Mouse (Mus musculus): ENCODE results near the gene Rfc2.

Gene Rfc2

GRCm38 (mm10) chr5:134565696-134566095 is 15.5 kb upstream of the Rfc2 start:
- no peak for DNase-seq (ENCODE audit: low spot score)

GRCm38 (mm10) chr5:134567445-134567844 is 13.7 kb upstream of the Rfc2 start:
- no peak for DNase-seq (ENCODE audit: low spot score)

GRCm38 (mm10) chr5:134568030-134568429 is 13.1 kb upstream of the Rfc2 start:
- DNase-seq (ENCODE audit: low spot score), result no peak

- DNase-seq (ENCODE audit: low spot score), result no peak
Observed at GRCm38 (mm10) chr5:134568964-134569491, 12.1 kb upstream of the Rfc2 start.

- DNase-seq (ENCODE audit: low spot score), result no peak
Observed at GRCm38 (mm10) chr5:134571730-134572507, 9.2 kb upstream of the Rfc2 start.

GRCm38 (mm10) chr5:134572508-134573214 is 8.5 kb upstream of the Rfc2 start:
- no peak for DNase-seq (ENCODE audit: low spot score)

- DNase-seq (ENCODE audit: low spot score), result no peak
Observed at GRCm38 (mm10) chr5:134575833-134576232, 5.3 kb upstream of the Rfc2 start.

GRCm38 (mm10) chr5:134576517-134577220 is 4.5 kb upstream of the Rfc2 start:
- DNase-seq (ENCODE audit: low spot score), result no peak

GRCm38 (mm10) chr5:134577534-134577933 is 3.6 kb upstream of the Rfc2 start:
- DNase-seq (ENCODE audit: low spot score), result no peak

GRCm38 (mm10) chr5:134579135-134579534 is 2.0 kb upstream of the Rfc2 start:
- no peak for DNase-seq (ENCODE audit: low spot score)

- DNase-seq (ENCODE audit: low spot score), result peak; percentile 91
Observed at GRCm38 (mm10) chr5:134582221-134582907, 1.2 kb downstream of the Rfc2 start.

GRCm38 (mm10) chr5:134583006-134583883 is 2.1 kb downstream of the Rfc2 start:
- DNase-seq (ENCODE audit: low spot score), result no peak

- DNase-seq (ENCODE audit: low spot score), result no peak
Observed at GRCm38 (mm10) chr5:134583884-134584213, 2.7 kb downstream of the Rfc2 start.

- DNase-seq (ENCODE audit: low spot score), result no peak
Observed at GRCm38 (mm10) chr5:134584798-134585197, 3.6 kb downstream of the Rfc2 start.

- DNase-seq (ENCODE audit: low spot score), result no peak
Observed at GRCm38 (mm10) chr5:134589900-134590299, 8.7 kb downstream of the Rfc2 start.

- no peak for DNase-seq (ENCODE audit: low spot score)
Observed at GRCm38 (mm10) chr5:134592026-134592581, 10.9 kb downstream of the Rfc2 start.

- DNase-seq (ENCODE audit: low spot score), result no peak
Observed at GRCm38 (mm10) chr5:134593093-134593492, 11.9 kb downstream of the Rfc2 start.

GRCm38 (mm10) chr5:134597711-134598110 is 16.5 kb downstream of the Rfc2 start:
- DNase-seq (ENCODE audit: low spot score), result no peak

- no peak for DNase-seq (ENCODE audit: low spot score)
Observed at GRCm38 (mm10) chr5:134604376-134604775, 23.2 kb downstream of the Rfc2 start.

GRCm38 (mm10) chr5:134606314-134606713 is 25.1 kb downstream of the Rfc2 start:
- DNase-seq (ENCODE audit: low spot score), result no peak

GRCm38 (mm10) chr5:134607121-134607520 is 26.0 kb downstream of the Rfc2 start:
- no peak for DNase-seq (ENCODE audit: low spot score)
